ENCODE assay signal across 8 mouse cellular contexts in genomic region chr9:105611980-105612771, GRCm38 (mm10). TPM values are rescaled to one million over a fixed set of nuclear protein-coding genes. Genes with fewer than 3 reads are reported as not detected.
DNase-seq lines count a peak whose midpoint lies in the region; ATAC-seq and TF ChIP-seq lines count a peak whose summit lies in the region.

No protein-coding gene starts in this region.

- H3K9me3 ChIP-seq in midbrain, postnatal 0 days (ENCODE audit: low read length): no peaks in the 10 kb centered on the region
- H3K9me3 ChIP-seq in midbrain, embryonic 14.5 days (ENCODE audit: control insufficient read depth, low read length): peaks cover 3% of the 10 kb centered on the region; the same call in 1 of the 2 replicates

- no peaks in the 10 kb centered on the region for H3K27me3 ChIP-seq in midbrain, postnatal 0 days (ENCODE audit: insufficient read depth, low read length)
- no peaks in the 10 kb centered on the region for H3K27me3 ChIP-seq in midbrain, embryonic 14.5 days (ENCODE audit: control insufficient read depth, insufficient read depth, low read length)

- ATAC-seq in midbrain, postnatal 0 days (ENCODE audit: low FRiP score): no peak
- no peak for ATAC-seq in midbrain, embryonic 14.5 days (ENCODE audit: low FRiP score, low TSS enrichment)

- no peak overlapping the region for H3K4me3 ChIP-seq in midbrain, postnatal 0 days (ENCODE audit: low read depth, low read length)
- H3K4me3 ChIP-seq in midbrain, embryonic 14.5 days (replicated peaks; ENCODE audit: low read depth, low read length): no peak overlapping the region

- no peak overlapping the region for H3K9ac ChIP-seq in midbrain, postnatal 0 days (replicated peaks; ENCODE audit: low read length, poor library complexity, severe bottlenecking)
- H3K9ac ChIP-seq in midbrain, embryonic 14.5 days (replicated peaks; ENCODE audit: low read length): no peak overlapping the region

- no peaks in the 10 kb centered on the region; the same call in 1 of the 2 replicates for H3K4me1 ChIP-seq in midbrain, postnatal 0 days (ENCODE audit: insufficient read depth, low read length)
- H3K4me1 ChIP-seq in midbrain, embryonic 14.5 days (ENCODE audit: control insufficient read depth, insufficient read depth, low read length): 0 out of 2 replicates have a peak, but pooled peaks cover 5% of the 10 kb centered on the region

- no peaks in the 10 kb centered on the region for H3K36me3 ChIP-seq in midbrain, postnatal 0 days (ENCODE audit: insufficient read depth, low read length)
- no peaks in the 10 kb centered on the region for H3K36me3 ChIP-seq in midbrain, embryonic 14.5 days (ENCODE audit: control insufficient read depth, insufficient read depth, low read length)

- 87% methylated on average over 15 of the region's 15 CpGs for WGBS in midbrain, postnatal 0 days
- WGBS in midbrain, embryonic 14.5 days: 89% methylated on average over 15 of the region's 15 CpGs

- H3K4me2 ChIP-seq in midbrain, postnatal 0 days (ENCODE audit: low read depth, low read length, poor library complexity, severe bottlenecking): no peak overlapping the region
- H3K4me2 ChIP-seq in midbrain, embryonic 14.5 days (ENCODE audit: low read length): no peak overlapping the region

- no peak overlapping the region for H3K27ac ChIP-seq in midbrain, postnatal 0 days (ENCODE audit: low read depth, low read length)
- no peak overlapping the region for H3K27ac ChIP-seq in midbrain, embryonic 14.5 days (replicated peaks; ENCODE audit: low read depth, low read length)

- TF ChIP-seq CTCF in midbrain, postnatal 0 days (IDR thresholded peaks at IDR 0.05): no peak

- peak; percentile 72 for DNase-seq in midbrain, postnatal 0 days (ENCODE audit: low spot score)
- DNase-seq in midbrain, embryonic 14.5 days: no peak
- DNase-seq in frontal cortex, adult 2 months (ENCODE audit: extremely low spot score in 1 of 2, low spot score in 1 of 2): peak; percentile 58 to 80
- DNase-seq in kidney, postnatal 25 days: peak; percentile 13 to 34
- peak; percentile 75 to 85 for DNase-seq in right cerebral cortex, postnatal 10 days (ENCODE audit: low spot score in 2 of 2)
- no peak for DNase-seq in adrenal gland, adult (ENCODE audit: inconsistent age in 2 of 2, low spot score in 1 of 2)
- no peak for DNase-seq in lung, postnatal 4 days
- DNase-seq in testis, postnatal 14 days (ENCODE audit: low spot score): no peak

RNA-seq across cellular contexts. Expression of gene Pik3r4, which starts 30.6 kb away (rescaled TPM):
- total RNA-seq in midbrain, postnatal 0 days (2014; rRNA removed): 25.5 and 35.9 TPM in 2 replicates
- polyA plus RNA-seq in midbrain, postnatal 0 days (2015; fragmentation: Nextera tagmentation; extraction: Ambion mirVana): 12.3 and 12.8 TPM in 2 replicates
- 15.6 and 20.9 TPM in 2 replicates for polyA plus RNA-seq in midbrain, embryonic 14.5 days (2014; fragmentation: Nextera tagmentation; extraction: Ambion mirVana)
- 26.9 and 27.1 TPM in 2 replicates for polyA plus RNA-seq in frontal cortex, adult 2 months (2012; rRNA removed)

Comparison
In these comparisons a context has a peak if more than half of its experiments do, and no peak if none do; other contexts are left out.
1. DNase-seq: peak in midbrain, postnatal 0 days (single experiment), frontal cortex, adult 2 months (2 of 2), kidney, postnatal 25 days (2 of 2) and right cerebral cortex, postnatal 10 days (2 of 2); none in midbrain, embryonic 14.5 days (single experiment), adrenal gland, adult (0 of 2), lung, postnatal 4 days (0 of 2) and testis, postnatal 14 days (single experiment).